Mouse (Mus musculus) NIH3T3 (cell line): ENCODE data around the gene Anapc2.

Experiments
- DNase-seq: peaks from one replicate; pipeline ENCODE4 v3.0.0-alpha.2; 2012; ENCODE audit warnings: low read depth

Gene Anapc2

GRCm38 (mm10) chr2:25271827-25272511 is at the start of gene Anapc2, which contains the start of gene Ssna1:
Gene Anapc2, plus strand, starts transcription at chr2:25272478.
Gene Ssna1, minus strand, starts transcription at chr2:25272438.
- DNase-seq: peak; percentile 99

- DNase-seq: peak; percentile 86
Measured at GRCm38 (mm10) chr2:25223681-25224491, 48.4 kb upstream of the Anapc2 start.

GRCm38 (mm10) chr2:25224492-25224765 is 47.8 kb upstream of the Anapc2 start, which contains the start of gene Tubb4b:
Gene Tubb4b, minus strand, starts transcription at chr2:25224702.
- no peak for DNase-seq

GRCm38 (mm10) chr2:25224766-25225752 is 47.2 kb upstream of the Anapc2 start:
- peak; percentile 99 for DNase-seq

GRCm38 (mm10) chr2:25225811-25226379 is 46.4 kb upstream of the Anapc2 start:
- DNase-seq: peak; percentile 9

- DNase-seq: no peak
Measured at GRCm38 (mm10) chr2:25226864-25227263, 45.4 kb upstream of the Anapc2 start.

GRCm38 (mm10) chr2:25227406-25227805 is 44.9 kb upstream of the Anapc2 start:
- DNase-seq: no peak

GRCm38 (mm10) chr2:25228431-25228889 is 43.8 kb upstream of the Anapc2 start:
- peak; percentile 94 for DNase-seq

GRCm38 (mm10) chr2:25228995-25229530 is 43.2 kb upstream of the Anapc2 start:
- DNase-seq: no peak

- DNase-seq: no peak
Measured at GRCm38 (mm10) chr2:25229582-25229981, 42.7 kb upstream of the Anapc2 start.

- DNase-seq: no peak
Measured at GRCm38 (mm10) chr2:25230581-25230980, 41.7 kb upstream of the Anapc2 start.

GRCm38 (mm10) chr2:25231038-25231437 is 41.2 kb upstream of the Anapc2 start:
- no peak for DNase-seq

- DNase-seq: no peak
Measured at GRCm38 (mm10) chr2:25233421-25233820, 38.9 kb upstream of the Anapc2 start.

GRCm38 (mm10) chr2:25234050-25234449 is 38.2 kb upstream of the Anapc2 start, which contains the start of gene Slc34a3:
Gene Slc34a3, minus strand, starts transcription at chr2:25234364.
- DNase-seq: no peak

GRCm38 (mm10) chr2:25234551-25235220 is 37.6 kb upstream of the Anapc2 start:
- no peak for DNase-seq

GRCm38 (mm10) chr2:25236614-25237013 is 35.7 kb upstream of the Anapc2 start, which contains the start of gene Rnf224:
Gene Rnf224, minus strand, starts transcription at chr2:25236787.
- no peak for DNase-seq

GRCm38 (mm10) chr2:25237522-25237921 is 34.8 kb upstream of the Anapc2 start:
- no peak for DNase-seq

- DNase-seq: no peak
Measured at GRCm38 (mm10) chr2:25238106-25238505, 34.2 kb upstream of the Anapc2 start.

- DNase-seq: no peak
Measured at GRCm38 (mm10) chr2:25239766-25240165, 32.5 kb upstream of the Anapc2 start.

GRCm38 (mm10) chr2:25240310-25240709 is 32.0 kb upstream of the Anapc2 start:
- DNase-seq: no peak
